Mouse (Mus musculus): ENCODE results near the gene Klhl10.

GRCm38 (mm10) chr11:100426820-100427219, 14.9 kb upstream of the Klhl10 start:
- no peak for TF ChIP-seq CTCF (IDR thresholded peaks at IDR 0.05; ENCODE audit: borderline replicate concordance, insufficient read depth, low read length)
- TF ChIP-seq POLR2A (IDR thresholded peaks at IDR 0.05; ENCODE audit: low read depth, low read length): no peak

All from embryonic fibroblast, embryonic 13.5 days (primary cell).